Mouse (Mus musculus) cerebellum, adult 18-20 months (tissue): ENCODE results near the gene Cops7a.

Source experiments
- DNase-seq, 2 experiments: peaks; one replicate each; pipeline ENCODE4 v3.0.0; 2021

The Cops7a gene

DNA sequence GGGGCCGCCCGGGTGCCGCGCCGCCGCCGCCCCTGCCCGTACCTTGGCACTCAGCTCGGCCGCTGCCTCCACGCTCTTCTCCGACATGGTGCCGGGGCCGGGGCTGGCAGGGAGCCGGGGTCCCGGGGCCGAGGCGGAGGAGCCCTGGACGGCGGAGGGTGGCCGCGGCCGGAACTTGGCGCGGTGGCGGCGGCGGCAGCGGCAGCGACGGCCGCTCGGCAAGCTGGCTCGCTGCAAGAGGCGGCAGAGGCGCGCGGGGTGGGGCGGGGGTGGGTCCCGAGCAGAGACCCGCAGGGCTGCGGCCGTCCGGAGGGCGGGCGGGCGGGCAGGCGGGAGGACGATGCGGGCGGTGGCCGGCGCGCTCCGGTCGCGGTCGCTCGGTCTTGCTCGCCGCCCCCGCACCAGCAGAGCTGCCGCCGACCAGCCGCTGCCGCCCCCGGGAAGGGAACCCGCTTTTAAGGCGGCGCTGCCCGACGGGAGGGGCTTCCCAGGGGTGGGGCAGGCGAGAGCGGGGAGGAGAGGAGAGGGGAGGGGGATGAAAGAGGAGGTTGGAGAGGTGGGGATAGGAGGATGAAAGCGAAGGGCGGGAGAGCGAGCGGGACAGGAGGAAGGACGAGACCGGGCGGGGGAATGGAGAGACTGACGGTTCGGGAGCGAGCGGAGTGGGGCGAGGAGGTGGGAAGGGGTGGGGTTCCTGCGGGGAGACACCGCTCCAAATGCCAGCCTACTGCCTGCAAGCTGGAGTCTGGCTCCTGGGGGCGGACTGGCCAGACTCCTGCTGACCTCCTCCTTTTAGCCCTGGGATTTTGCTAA, 47.6 kb downstream of the Cops7a start:
- DNase-seq: peak; percentile 92 to 99

DNA sequence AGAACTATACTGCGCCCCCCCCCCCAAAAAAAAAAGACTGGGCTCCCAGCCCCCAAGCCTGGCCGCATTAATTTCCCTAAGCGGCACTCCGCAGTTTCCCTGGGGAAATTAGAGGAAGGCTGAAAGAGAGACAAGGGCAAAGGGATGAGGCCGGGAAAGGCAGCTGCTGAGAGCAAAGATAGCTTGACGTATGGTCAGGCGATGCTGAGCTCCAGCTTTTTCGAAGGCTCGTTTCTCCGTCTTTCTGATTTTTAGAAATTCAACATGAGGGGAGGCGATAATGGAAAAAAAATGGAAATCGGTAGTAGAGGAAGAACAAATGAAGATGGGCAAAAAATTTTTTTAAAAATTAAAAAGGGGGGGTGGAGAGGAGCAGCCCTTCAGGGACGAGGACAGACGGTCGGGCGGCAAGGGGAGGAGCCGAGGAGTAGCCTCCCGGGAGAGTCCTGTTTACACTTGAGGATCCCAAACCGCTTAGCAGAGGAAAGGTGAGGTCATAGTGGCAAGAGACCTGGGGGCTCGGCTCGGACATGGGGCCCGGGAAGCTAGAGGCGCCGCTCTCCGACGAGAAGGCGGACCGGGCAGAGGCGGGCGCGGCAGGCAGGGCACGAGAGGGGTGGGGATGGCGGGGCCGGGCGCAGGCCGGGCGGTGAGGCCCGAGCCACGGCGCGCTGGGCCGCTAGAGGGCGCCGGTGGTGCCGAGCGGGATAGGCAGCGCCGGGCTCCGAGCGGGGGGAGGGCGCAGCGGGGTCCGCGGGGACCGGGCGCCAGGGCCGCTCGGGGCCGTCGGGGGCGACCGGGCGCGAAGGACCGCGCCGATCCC, 48.4 kb downstream of the Cops7a start:
- peak; percentile 93 to 99 for DNase-seq

DNA sequence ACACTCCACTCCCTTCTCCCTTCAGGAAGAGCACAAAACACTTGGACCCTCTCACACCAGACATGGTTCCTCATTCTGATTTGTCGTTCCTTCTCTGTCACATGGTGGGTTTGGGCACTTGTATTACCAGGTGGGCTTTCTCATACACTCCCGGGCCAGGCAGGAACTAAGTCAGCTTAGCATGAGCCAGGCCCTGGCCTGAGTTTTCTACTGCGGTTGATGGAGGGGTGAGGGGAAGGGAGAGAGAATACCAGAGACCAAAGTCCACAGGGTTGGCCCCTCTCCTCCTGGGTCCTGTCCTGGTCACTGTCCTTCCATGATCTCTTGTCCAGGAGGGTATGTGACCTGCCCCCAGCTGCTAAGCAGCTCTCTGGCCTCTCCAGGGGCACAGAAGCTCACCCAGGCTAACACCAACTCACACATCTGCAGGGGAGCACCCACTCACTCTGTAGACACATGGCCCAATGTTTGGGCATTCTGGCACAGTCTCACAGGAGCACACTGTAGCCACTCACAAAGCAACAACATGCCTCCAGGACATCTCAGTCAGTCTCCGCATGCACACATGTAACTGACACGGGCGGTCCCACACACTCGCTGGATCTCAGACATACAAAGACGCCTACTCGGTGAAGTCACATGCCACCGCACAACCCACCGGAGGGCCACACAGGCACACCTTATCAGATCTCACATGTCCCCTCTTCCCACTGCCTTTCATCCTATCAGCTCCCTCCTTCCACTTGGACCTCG, 49.2 kb downstream of the Cops7a start:
- peak; percentile 43 to 54 for DNase-seq

DNA sequence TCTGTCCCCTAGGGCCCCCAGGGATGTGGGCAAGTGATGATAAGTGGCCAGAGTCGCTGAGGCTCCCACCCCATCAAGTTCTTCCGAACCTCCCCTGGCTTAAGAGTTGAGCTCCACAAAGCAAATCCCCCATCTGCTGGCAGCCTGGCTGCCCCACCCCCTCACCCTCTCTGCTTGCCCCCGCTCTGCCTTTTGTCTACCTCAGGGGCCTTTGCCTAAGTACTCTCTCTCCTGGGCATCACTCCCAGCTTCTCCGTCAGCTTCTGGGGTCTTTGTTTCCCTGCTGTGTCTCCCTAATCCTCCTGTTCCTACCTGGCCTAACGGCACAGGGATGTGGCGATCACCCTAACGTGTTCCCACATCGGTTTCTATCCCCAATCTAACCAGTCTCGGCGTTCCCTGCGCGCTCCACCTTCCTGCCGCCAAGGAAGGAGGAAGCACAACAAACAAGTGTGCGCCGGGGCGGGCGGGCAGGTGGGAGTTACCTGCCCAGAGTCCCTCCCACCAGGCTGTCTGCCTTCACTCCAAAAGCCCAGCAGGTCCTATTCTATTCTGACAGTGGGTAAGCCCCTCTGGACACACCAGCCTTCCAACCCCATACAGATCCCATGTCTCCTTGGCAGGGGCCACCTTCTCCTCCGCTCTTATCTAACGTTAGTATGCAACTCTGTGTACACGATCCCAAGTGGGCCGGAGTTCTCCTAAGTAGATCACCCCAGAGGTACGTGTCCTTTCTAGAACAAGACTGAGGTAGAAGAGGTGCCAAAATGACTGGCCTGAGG, 50.0 kb downstream of the Cops7a start:
- DNase-seq: peak; percentile 55

DNA sequence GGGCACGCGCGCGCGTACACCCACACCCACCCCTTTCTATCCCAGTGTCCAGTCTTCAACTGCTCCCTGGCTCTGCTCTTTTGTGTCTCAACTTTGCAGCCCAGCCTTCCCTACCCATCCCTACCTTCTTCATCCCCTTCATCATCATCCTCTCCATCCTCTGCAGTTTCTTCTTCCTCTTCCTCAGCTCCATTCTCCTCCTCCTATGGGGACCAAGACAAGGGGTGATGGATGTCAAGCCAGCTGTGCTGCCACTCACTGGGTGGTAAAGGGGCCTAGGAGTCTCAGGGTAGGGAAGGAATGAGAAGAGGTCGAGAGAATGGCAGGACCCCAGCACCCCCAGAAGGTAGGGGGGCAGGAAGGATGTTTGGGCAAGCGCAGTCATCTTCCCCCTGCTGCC, 50.8 kb downstream of the Cops7a start:
- DNase-seq: no peak

DNA sequence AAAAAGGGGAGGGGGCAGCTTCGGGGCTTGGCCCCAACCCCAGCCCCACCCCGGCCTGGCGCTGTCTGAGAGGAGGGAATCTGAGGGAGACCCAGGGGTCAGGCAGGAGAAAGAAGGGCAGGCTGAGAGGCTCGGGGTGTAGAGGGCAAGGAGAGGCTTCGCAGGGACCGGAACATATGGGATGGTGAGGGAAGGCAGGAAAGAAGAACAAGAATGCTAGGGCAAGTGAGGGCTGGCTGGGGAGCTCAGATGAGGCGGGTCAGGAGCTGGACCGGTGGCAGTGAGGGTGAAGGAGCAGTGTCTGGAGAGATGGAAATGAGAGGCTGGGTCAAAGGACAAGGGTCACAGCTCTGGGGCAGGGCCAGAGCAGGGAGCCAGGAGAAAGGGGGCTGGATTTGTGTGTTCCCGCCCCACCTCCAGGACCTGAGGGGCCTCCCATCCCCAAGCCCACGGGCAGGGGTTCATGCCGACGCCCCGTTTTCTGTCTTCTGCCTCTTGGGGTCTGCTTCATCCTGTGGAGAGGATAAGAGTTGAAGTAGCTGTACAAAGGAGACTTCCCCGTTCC, 51.5 kb downstream of the Cops7a start:
- no peak for DNase-seq

DNA sequence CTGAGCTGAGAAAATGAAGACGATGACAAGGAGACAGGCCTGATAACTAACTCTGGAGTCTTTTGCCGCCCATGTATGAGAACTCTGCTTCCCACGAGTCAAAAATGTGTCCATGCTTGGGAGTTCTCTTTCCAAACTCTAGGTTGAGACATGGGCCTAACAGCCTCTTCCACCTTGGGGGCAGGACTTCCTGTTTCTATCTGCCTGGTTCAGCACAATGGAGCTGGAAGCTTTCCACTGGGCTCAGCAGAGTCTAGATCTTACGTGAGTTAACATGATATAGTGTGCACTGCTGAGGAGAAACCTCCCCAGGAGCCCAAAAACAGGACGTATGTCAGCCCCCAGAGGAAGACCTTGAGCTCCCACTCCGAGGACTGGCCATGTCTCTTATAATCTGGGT, 52.1 kb downstream of the Cops7a start:
- no peak for DNase-seq

DNA sequence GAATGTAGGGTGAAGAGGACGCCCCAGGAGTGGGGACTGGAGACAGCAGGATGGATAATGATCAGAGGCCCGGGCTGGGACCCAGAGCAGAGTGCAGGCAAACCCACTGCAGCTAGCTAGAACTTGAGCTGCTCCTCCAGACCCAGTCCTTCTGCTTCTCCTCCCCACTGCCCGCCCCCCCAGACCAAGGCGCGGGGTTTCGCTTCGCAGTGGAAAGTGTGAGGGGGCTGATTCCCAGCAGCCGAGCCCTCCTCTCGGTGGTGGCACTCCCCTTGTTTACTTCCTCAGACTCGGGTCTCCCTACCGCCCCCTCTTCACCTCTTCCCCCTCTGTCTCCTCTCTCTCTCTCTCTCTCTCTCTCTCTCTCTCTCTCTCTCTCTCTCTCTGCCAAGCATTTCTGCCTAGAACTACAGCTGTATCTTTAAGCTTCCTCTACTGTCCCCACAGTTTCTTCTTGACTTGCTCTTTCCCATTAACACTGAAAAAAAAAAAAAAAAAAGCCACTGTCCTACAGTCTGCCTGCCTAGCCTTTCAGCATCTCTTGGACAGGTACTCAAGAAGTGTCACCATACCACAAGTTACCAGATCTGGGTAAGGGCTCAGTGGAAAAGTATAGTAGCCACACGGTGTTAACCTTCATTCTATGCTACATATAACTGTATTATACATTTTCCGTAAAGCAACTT, 53.7 kb downstream of the Cops7a start, which contains the start of gene Lag3:
Gene Lag3, minus strand, starts transcription at position 173 of the 686 bp plus-strand sequence.
- DNase-seq: no peak

DNA sequence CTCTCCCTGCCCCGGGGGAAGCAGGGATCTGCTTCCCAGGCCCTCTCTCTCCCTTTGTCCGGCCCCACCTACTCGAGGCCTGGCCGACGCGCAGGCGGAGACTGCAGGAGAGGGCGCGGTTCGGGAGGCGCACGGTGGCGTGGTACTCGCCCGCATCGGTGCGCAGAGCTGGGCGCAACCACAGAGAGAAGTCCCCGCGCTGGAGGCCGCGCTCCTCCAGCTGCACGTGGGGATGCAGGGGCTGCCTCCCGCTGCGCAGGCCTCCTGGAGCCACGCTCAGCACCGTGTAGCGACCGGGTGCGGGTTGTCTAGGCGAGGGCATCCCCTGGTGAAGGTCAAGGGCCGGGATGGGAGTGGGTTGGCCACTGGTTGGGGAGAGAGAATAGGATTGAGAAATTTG, 55.3 kb downstream of the Cops7a start:
- peak in 1 of 2 experiments; percentile 39 for DNase-seq
